Mouse (Mus musculus) liver, embryonic 14.5 days (tissue): ENCODE data around the gene Iars. TPM values are rescaled to one million over a fixed set of nuclear protein-coding genes. Genes with fewer than 3 reads are reported as not detected.
A peak's percentile ranks its signal among the peaks of the same experiment; 100 is the strongest.

Source experiments
- ATAC-seq: fragments of 200-750 bp; cut with Nextera tagmentation; 2 replicates; pipeline ENCODE4 v1.8.0; 2017; ENCODE audit warnings: moderate number of reproducible peaks, mild to moderate bottlenecking, moderate library complexity; ENCODE audit not compliant: insufficient read depth
- DNase-seq, 3 experiments: peaks; one replicate each; pipeline ENCODE4 v3.0.0-alpha.2; 2012 to 2013; ENCODE audit warnings: low read depth in 3 of 3, low spot score in 3 of 3
- H3K27ac ChIP-seq: fragments of 300-500 bp; sonication (generic); 2 replicates; pipeline ENCODE4 v1.5.1; 2014; ENCODE audit warnings: moderate library complexity, mild to moderate bottlenecking, control low read depth, inconsistent platforms
- H3K27me3 ChIP-seq: fragments of 300-500 bp; sonication (generic); 2 replicates; pipeline ENCODE4 v1.6.1; 2014; ENCODE audit warnings: mild to moderate bottlenecking, low read length, moderate library complexity; ENCODE audit not compliant: control insufficient read depth, insufficient read depth
- H3K36me3 ChIP-seq: fragments of 300-500 bp; sonication (generic); replicated peaks from 2 replicates; pipeline ENCODE4 v1.6.1; 2014; ENCODE audit warnings: low read depth; ENCODE audit not compliant: control insufficient read depth, insufficient read depth
- H3K4me1 ChIP-seq, 2 experiments: fragments of 200-500 bp in 1 of 2; fragments of 300-500 bp in 1 of 2; sonication (generic) in 1 of 2; replicated peaks; 2 replicates each; pipeline ENCODE4 v1.6.1; 2012 to 2014; ENCODE audit warnings: antibody characterized with exemption in 1 of 2, inconsistent platforms in 1 of 2, low read length in 1 of 2; ENCODE audit not compliant: control insufficient read depth in 2 of 2, insufficient read depth in 2 of 2
- H3K4me2 ChIP-seq: fragments of 300-500 bp; sonication (generic); 2 replicates; pipeline ENCODE4 v1.6.1; 2014; ENCODE audit warnings: low read depth, mild to moderate bottlenecking, control low read depth, moderate library complexity
- H3K4me3 ChIP-seq, 2 experiments: fragments of 200-500 bp in 1 of 2; fragments of 300-500 bp in 1 of 2; sonication (generic) in 1 of 2; 2 replicates each; pipeline ENCODE4 v1.5.1; 2012 to 2014; ENCODE audit warnings: low read depth in 2 of 2, low read length in 2 of 2, mild to moderate bottlenecking in 2 of 2, control low read depth in 1 of 2, inconsistent platforms in 1 of 2, moderate library complexity in 1 of 2; ENCODE audit not compliant: insufficient read depth in 1 of 2
- H3K9ac ChIP-seq: fragments of 300-500 bp; sonication (generic); replicated peaks from 2 replicates; pipeline ENCODE4 v1.6.1; 2014; ENCODE audit warnings: mild to moderate bottlenecking, control low read depth, moderate library complexity
- H3K9me3 ChIP-seq: fragments of 300-500 bp; sonication (generic); 2 replicates; pipeline ENCODE4 v1.6.1; 2016; ENCODE audit warnings: low read length, mixed read lengths; ENCODE audit not compliant: control insufficient read depth
- CTCF ChIP-seq: IDR thresholded peaks from 2 replicates; pipeline ENCODE4 v1.5.1; 2016; ENCODE audit warnings: antibody characterized with exemption, low read depth, control low read depth
- EP300 ChIP-seq: IDR thresholded peaks from 2 replicates; pipeline ENCODE4 v1.6.1; 2016; ENCODE audit warnings: antibody characterized with exemption, low read depth
- WGBS: fragments of 180-500 bp; shearing (Covaris S2); extraction: QIAGEN DNeasy Blood & Tissue Kit; methylation state at CpG from one replicate; pipeline ENCODE4 v1.1.7; 2014; ENCODE audit not compliant: insufficient replicate concordance; 5-methylcytosine and 5-hydroxymethylcytosine counted together
- polyA plus RNA-seq, 2 experiments: library from polyadenylated mRNA; depleted of rRNA in 1 of 2; stranded (reverse) in 1 of 2; unstranded in 1 of 2; fragments of >200 nt; fragmentation: Nextera tagmentation in 1 of 2; extraction: Ambion mirVana in 1 of 2; gene quantifications; 2 replicates each; pipeline versions ENCODE4 v1.2.1 to v1.2.3; 2012 to 2014

The Iars gene
- polyA plus RNA-seq, 2 experiments = 36.5 to 39.1 TPM

DNA sequence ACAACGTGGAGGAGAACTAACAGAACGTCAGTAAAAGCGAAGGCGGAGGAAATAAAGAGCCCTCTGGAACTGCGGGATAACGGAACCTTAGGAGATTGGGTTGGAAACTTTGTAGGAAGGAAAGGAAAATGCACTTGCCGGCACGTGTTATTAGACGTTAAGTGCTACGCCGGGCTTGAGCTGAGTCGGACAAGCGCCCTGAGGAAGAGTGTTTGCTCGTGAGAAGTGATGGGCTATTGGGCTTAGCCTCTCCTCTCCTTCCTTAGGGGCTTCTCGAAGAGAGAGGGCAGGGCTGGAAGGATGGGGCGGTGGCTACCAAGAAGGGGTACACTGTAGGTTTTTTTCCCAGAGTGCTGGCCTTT lies 28.7 kb upstream of the Iars start:
- Histone ChIP-seq H3K4me1 (peaks cover 0 to 5% of the 10 kb centered on the region in 2 experiments; a peak in 3 of 4 replicates), H3K9ac (peak overlapping the region; percentile 77), H3K4me2 (peak overlapping the region; percentile 93), H3K27me3 (no peaks in the 10 kb centered on the region), H3K4me3 (peak overlapping the region; percentile 97 to 100), H3K9me3 (no peaks in the 10 kb centered on the region), H3K36me3 (no peaks in the 10 kb centered on the region; the same call in none of the 2 replicates), H3K27ac (no peak overlapping the region)
- DNase-seq = no peak
- peak; percentile 63 for ATAC-seq
- TF ChIP-seq EP300 = no peak
- WGBS = under 1% methylated on average over 16 of the region's 16 CpGs

DNA sequence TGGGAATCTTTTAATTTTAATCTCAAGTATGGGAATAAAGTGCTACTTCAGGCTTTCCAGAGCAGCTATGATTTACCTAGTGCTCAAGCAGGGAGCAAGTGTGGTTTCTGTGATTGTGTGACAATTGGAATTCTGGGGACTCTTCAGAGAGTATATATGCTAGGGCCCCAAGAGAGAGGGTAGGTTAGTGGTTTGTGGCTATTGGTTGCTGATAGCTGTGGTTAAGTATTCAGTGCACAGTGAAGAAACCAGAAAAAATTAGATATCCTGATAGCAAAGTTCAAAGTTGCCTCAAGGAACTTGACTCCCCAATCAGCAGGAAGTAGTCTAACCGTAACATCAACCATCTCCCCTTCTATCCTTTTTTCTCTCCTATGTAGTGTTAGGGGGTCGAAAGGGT lies 4.1 kb upstream of the Iars start:
- no peak for TF ChIP-seq CTCF
- no peak for TF ChIP-seq EP300
- Histone ChIP-seq H3K4me3 (no peak overlapping the region), H3K9me3 (no peaks in the 10 kb centered on the region), H3K9ac (no peak overlapping the region), H3K27ac (no peak overlapping the region), H3K27me3 (no peaks in the 10 kb centered on the region), H3K4me2 (no peak overlapping the region), H3K36me3 (peaks cover 6% of the 10 kb centered on the region), H3K4me1 (peaks cover 4 to 5% of the 10 kb centered on the region in 2 experiments; a peak in 3 of 4 replicates)
- DNase-seq (no peak), ATAC-seq (no peak)
- 42% methylated on average over 2 of the region's 2 CpGs for WGBS

DNA sequence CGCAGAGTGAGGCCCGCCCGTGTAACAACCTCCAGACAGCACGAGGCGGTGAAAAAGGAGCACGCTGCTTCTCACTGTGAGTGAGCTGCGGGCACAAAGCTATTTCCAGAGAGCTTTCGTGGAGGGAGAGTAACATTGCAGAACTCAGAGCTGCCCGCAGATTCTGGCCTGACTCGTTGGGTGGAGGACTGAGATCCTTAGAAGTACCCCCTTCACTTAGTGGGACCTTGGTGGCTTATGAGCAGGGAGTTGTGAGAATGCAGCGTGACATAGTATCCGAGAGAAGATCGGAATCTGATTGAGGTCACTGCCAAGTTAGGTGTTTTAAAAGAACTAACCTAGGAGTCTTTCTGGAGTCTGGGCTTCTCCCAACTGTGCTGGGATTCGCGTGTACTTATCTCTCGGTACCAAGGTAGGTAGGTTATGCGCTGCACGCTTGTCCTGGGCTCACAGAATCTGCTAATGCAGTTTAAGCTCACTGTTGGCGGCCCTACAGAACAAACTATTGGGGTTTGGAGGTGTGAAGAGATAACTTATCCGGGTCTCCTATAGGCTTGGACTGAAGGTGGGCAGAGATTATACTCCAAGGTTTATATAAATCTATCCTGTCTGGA lies 440 bp downstream of the Iars start:
- TF ChIP-seq CTCF (no peak), EP300 (no peak)
- no peaks in the 10 kb centered on the region for H3K27me3 ChIP-seq
- WGBS = under 1% methylated on average over 20 of the region's 20 CpGs
- peak overlapping the region; percentile 70 for H3K4me2 ChIP-seq
- H3K4me1 ChIP-seq = peaks cover 12 to 15% of the 10 kb centered on the region in 2 experiments
- H3K9ac ChIP-seq = peak overlapping the region; percentile 85
- H3K36me3 ChIP-seq = peaks cover 2% of the 10 kb centered on the region
- peak overlapping the region; percentile 78 for H3K27ac ChIP-seq
- peak overlapping the region; percentile 79 to 89 for H3K4me3 ChIP-seq
- ATAC-seq = peak; percentile 50
- no peaks in the 10 kb centered on the region for H3K9me3 ChIP-seq
- peak in 2 of 3 experiments; percentile 10 to 11 for DNase-seq

DNA sequence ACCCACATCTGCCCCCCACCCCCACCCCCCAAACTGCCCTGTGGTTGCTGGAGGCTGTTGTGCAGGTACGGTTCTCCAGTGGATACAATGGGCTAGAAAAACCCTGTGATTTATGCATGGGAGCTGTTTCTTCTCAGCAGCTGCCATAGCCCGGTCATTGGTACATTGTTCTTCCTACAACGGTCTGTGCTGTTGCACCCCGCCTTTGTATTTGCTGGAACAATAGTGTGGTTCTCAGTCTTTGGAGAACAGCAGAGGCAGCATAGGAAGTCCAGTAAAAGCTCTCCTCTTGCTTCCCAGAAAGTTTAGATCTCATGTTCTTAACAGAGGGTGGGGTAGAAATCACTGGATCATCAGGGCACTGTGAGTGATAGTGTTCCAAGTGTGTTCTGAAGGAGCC lies 2.4 kb downstream of the Iars start:
- H3K4me3 ChIP-seq = no peak overlapping the region
- peaks cover 12 to 15% of the 10 kb centered on the region in 2 experiments for H3K4me1 ChIP-seq
- H3K36me3 ChIP-seq = peaks cover 20% of the 10 kb centered on the region
- no peaks in the 10 kb centered on the region for H3K27me3 ChIP-seq
- H3K4me2 ChIP-seq = peak overlapping the region; percentile 70
- H3K9me3 ChIP-seq = no peaks in the 10 kb centered on the region
- DNase-seq = no peak
- 68% methylated on average over 4 of the region's 4 CpGs for WGBS
- ATAC-seq = no peak
- H3K27ac ChIP-seq = no peak overlapping the region
- no peak overlapping the region; the same call in 1 of the 2 replicates for H3K9ac ChIP-seq
- TF ChIP-seq CTCF (no peak), EP300 (no peak)

DNA sequence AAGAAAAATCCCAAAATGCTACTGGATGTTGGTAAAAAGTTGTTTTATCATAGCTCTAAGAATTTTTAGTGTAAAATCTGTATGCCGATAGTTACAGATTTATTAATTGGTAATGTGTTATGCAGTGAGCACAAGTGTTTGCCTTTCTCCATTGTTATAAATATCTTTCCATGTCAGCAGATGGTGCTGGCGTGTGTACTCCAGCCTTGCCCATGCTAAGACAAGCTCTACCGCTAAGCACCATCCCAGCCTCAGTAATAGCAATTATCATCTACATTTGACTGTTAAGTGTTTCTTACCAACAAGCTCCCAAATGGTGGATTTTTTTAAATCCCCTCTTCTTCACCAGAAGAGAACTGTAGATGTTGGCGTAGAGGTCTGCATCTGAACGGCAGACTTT lies 9.2 kb downstream of the Iars start:
- ATAC-seq (no peak), DNase-seq (no peak)
- Histone ChIP-seq H3K4me2 (no peak overlapping the region), H3K9ac (no peak overlapping the region), H3K36me3 (peaks cover 55% of the 10 kb centered on the region), H3K27ac (no peak overlapping the region), H3K4me1 (no peaks in the 10 kb centered on the region), H3K27me3 (no peaks in the 10 kb centered on the region), H3K4me3 (no peak overlapping the region), H3K9me3 (no peaks in the 10 kb centered on the region)
- WGBS = 93% methylated on average over 5 of the region's 5 CpGs
- no peak for TF ChIP-seq EP300
- no peak for TF ChIP-seq CTCF
